Mouse (Mus musculus) heart, embryonic 13.5 days (tissue): Measurements from ENCODE around the gene Zbtb34. TPM values are rescaled to one million over a fixed set of nuclear protein-coding genes. Genes with fewer than 3 reads are reported as not detected.

Experiments used
- ATAC-seq: fragments of 200-750 bp; cut with Nextera tagmentation; 2 replicates; pipeline ENCODE4 v1.8.0; 2017; ENCODE audit warnings: moderate TSS enrichment; ENCODE audit not compliant: insufficient number of reproducible peaks, low FRiP score, low TSS enrichment; ENCODE audit errors: extremely low read depth
- H3K27ac ChIP-seq: fragments of 300-500 bp; sonication (generic); replicated peaks from 2 replicates; pipeline ENCODE4 v1.5.1; 2015; ENCODE audit warnings: moderate library complexity, mild to moderate bottlenecking, inconsistent platforms
- H3K27me3 ChIP-seq: fragments of 300-500 bp; sonication (generic); replicated peaks from 2 replicates; pipeline ENCODE4 v1.6.1; 2015; ENCODE audit warnings: mild to moderate bottlenecking, inconsistent platforms
- H3K36me3 ChIP-seq: fragments of 300-500 bp; sonication (generic); 2 replicates; pipeline ENCODE4 v1.6.1; 2015; ENCODE audit warnings: mild to moderate bottlenecking, inconsistent platforms
- H3K4me1 ChIP-seq: fragments of 300-500 bp; sonication (generic); 2 replicates; pipeline ENCODE4 v1.6.1; 2015; ENCODE audit warnings: inconsistent platforms
- H3K4me2 ChIP-seq: fragments of 300-500 bp; sonication (generic); 2 replicates; pipeline ENCODE4 v1.6.1; 2015; ENCODE audit warnings: inconsistent platforms, mild to moderate bottlenecking, moderate library complexity
- H3K4me3 ChIP-seq: fragments of 300-500 bp; sonication (generic); 2 replicates; pipeline ENCODE4 v1.5.1; 2015; ENCODE audit warnings: moderate library complexity, mild to moderate bottlenecking, inconsistent platforms
- H3K9ac ChIP-seq: fragments of 300-500 bp; sonication (generic); 2 replicates; pipeline ENCODE4 v1.6.1; 2015; ENCODE audit warnings: inconsistent platforms, mild to moderate bottlenecking, moderate library complexity
- H3K9me3 ChIP-seq: fragments of 300-500 bp; sonication (generic); 2 replicates; pipeline ENCODE4 v1.6.1; 2016; ENCODE audit warnings: inconsistent platforms
- WGBS: fragments of 180-500 bp; shearing (Covaris S2); methylation state at CpG from one replicate; pipeline ENCODE4 v1.1.7; 2015; ENCODE audit warnings: mixed read lengths; 5-methylcytosine and 5-hydroxymethylcytosine counted together
- polyA plus RNA-seq: library from polyadenylated mRNA; unstranded; fragments of >200 nt; fragmentation: Nextera tagmentation; extraction: Ambion mirVana; gene quantifications from 2 replicates; pipeline ENCODE4 v1.2.1, GENCODE M21; 2015

Zbtb34 gene
- polyA plus RNA-seq, 1 experiment from 2014 or later, result 3.5 TPM

GRCm38 (mm10) chr2:33430081-33430770 is 898 bp downstream of the Zbtb34 start:
- ATAC-seq, result no peak
- 11% methylated on average over 13 of the region's 13 CpGs for WGBS

GRCm38 (mm10) chr2:33429339-33429738 is 1.8 kb downstream of the Zbtb34 start:
- peaks cover 38% of the 10 kb centered on the region for H3K4me1 ChIP-seq
- peak overlapping the region; percentile 84 for H3K4me2 ChIP-seq
- peak overlapping the region; percentile 98 for H3K9ac ChIP-seq
- H3K9me3 ChIP-seq, result no peaks in the 10 kb centered on the region
- peak overlapping the region; percentile 86 for H3K4me3 ChIP-seq
- 43% methylated on average over 6 of the region's 6 CpGs for whole genome bisulfite sequencing
- H3K36me3 ChIP-seq, result peaks cover 36% of the 10 kb centered on the region
- H3K27ac ChIP-seq, result peak overlapping the region; percentile 79
- ATAC-seq, result no peak
- H3K27me3 ChIP-seq, result no peaks in the 10 kb centered on the region

More at GRCm38 (mm10) chr2:33430081-33430770, 898 bp downstream of the Zbtb34 start:
- H3K27me3 ChIP-seq, result no peaks in the 10 kb centered on the region
- H3K4me3 ChIP-seq, result peak overlapping the region; percentile 86
- peaks cover 41% of the 10 kb centered on the region for H3K4me1 ChIP-seq
- no peaks in the 10 kb centered on the region for H3K9me3 ChIP-seq
- H3K9ac ChIP-seq, result peak overlapping the region; percentile 98
- peak overlapping the region; percentile 84 for H3K4me2 ChIP-seq
- peak overlapping the region; percentile 79 for H3K27ac ChIP-seq
- H3K36me3 ChIP-seq, result peaks cover 29% of the 10 kb centered on the region

GRCm38 (mm10) chr2:33426640-33427398 is 4.3 kb downstream of the Zbtb34 start:
- WGBS, result 80% methylated on average over 10 of the region's 10 CpGs
- no peak overlapping the region for H3K4me3 ChIP-seq
- H3K9me3 ChIP-seq, result no peaks in the 10 kb centered on the region
- H3K36me3 ChIP-seq, result peaks cover 54% of the 10 kb centered on the region
- H3K27ac ChIP-seq, result no peak overlapping the region
- H3K9ac ChIP-seq, result no peak overlapping the region
- H3K4me2 ChIP-seq, result no peak overlapping the region
- no peak for ATAC-seq
- no peaks in the 10 kb centered on the region for H3K27me3 ChIP-seq
- H3K4me1 ChIP-seq, result peaks cover 38% of the 10 kb centered on the region

GRCm38 (mm10) chr2:33417454-33417853 is 13.7 kb downstream of the Zbtb34 start:
- H3K4me2 ChIP-seq, result no peak overlapping the region
- no peak overlapping the region for H3K9ac ChIP-seq
- 44% methylated on average over 4 of the region's 4 CpGs for WGBS
- H3K27me3 ChIP-seq, result no peaks in the 10 kb centered on the region
- no peak for ATAC-seq
- H3K4me1 ChIP-seq, result peaks cover 23% of the 10 kb centered on the region
- H3K9me3 ChIP-seq, result no peaks in the 10 kb centered on the region
- H3K4me3 ChIP-seq, result no peak overlapping the region
- H3K36me3 ChIP-seq, result peaks cover 49% of the 10 kb centered on the region
- H3K27ac ChIP-seq, result no peak overlapping the region

- Histone ChIP-seq H3K9me3 (no peaks in the 10 kb centered on the region), H3K27ac (no peak overlapping the region), H3K27me3 (no peaks in the 10 kb centered on the region), H3K4me3 (no peak overlapping the region), H3K9ac (no peak overlapping the region), H3K4me2 (no peak overlapping the region), H3K4me1 (peaks cover 24% of the 10 kb centered on the region), H3K36me3 (peaks cover 55% of the 10 kb centered on the region)
- WGBS, result 89% methylated on average over 13 of the region's 13 CpGs
- ATAC-seq, result no peak
Observed at GRCm38 (mm10) chr2:33414019-33414418, 17.1 kb downstream of the Zbtb34 start.

- ATAC-seq, result no peak
- H3K4me3 ChIP-seq, result no peak overlapping the region
Observed at GRCm38 (mm10) chr2:33412111-33412510, 19.0 kb downstream of the Zbtb34 start.

GRCm38 (mm10) chr2:33403511-33404003 is 27.6 kb downstream of the Zbtb34 start:
- H3K36me3 ChIP-seq, result peaks cover 15% of the 10 kb centered on the region
- H3K4me3 ChIP-seq, result no peak overlapping the region
- no peak overlapping the region for H3K9ac ChIP-seq
- H3K9me3 ChIP-seq, result no peaks in the 10 kb centered on the region
- no peaks in the 10 kb centered on the region for H3K27me3 ChIP-seq
- H3K27ac ChIP-seq, result no peak overlapping the region
- ATAC-seq, result no peak
- no peak overlapping the region for H3K4me2 ChIP-seq
- H3K4me1 ChIP-seq, result peaks cover 13% of the 10 kb centered on the region
- WGBS, result 60% methylated on average over 4 of the region's 4 CpGs

More at GRCm38 (mm10) chr2:33412111-33412510, 19.0 kb downstream of the Zbtb34 start:
- H3K9ac ChIP-seq, result no peak overlapping the region
- H3K4me2 ChIP-seq, result no peak overlapping the region
- H3K27me3 ChIP-seq, result no peaks in the 10 kb centered on the region
- no peaks in the 10 kb centered on the region for H3K9me3 ChIP-seq
- no peak overlapping the region for H3K27ac ChIP-seq
- H3K36me3 ChIP-seq, result peaks cover 58% of the 10 kb centered on the region
- 67% methylated on average over 14 of the region's 14 CpGs for WGBS
- H3K4me1 ChIP-seq, result peaks cover 17% of the 10 kb centered on the region

- Histone ChIP-seq H3K4me2 (no peak overlapping the region), H3K9ac (no peak overlapping the region), H3K4me1 (peaks cover 13% of the 10 kb centered on the region), H3K27me3 (no peaks in the 10 kb centered on the region), H3K36me3 (peaks cover 10% of the 10 kb centered on the region), H3K27ac (no peak overlapping the region), H3K4me3 (no peak overlapping the region), H3K9me3 (no peaks in the 10 kb centered on the region)
- ATAC-seq, result no peak
- WGBS, result 69% methylated on average over 5 of the region's 5 CpGs
Observed at GRCm38 (mm10) chr2:33402638-33403037, 28.5 kb downstream of the Zbtb34 start.

GRCm38 (mm10) chr2:33402236-33402635 is 28.9 kb downstream of the Zbtb34 start:
- 33% methylated on average over 7 of the region's 7 CpGs for WGBS
- ATAC-seq, result no peak
- Histone ChIP-seq H3K4me2 (no peak overlapping the region), H3K27ac (no peak overlapping the region), H3K36me3 (peaks cover 8% of the 10 kb centered on the region), H3K4me3 (no peak overlapping the region), H3K4me1 (peaks cover 13% of the 10 kb centered on the region), H3K9me3 (no peaks in the 10 kb centered on the region), H3K9ac (no peak overlapping the region), H3K27me3 (no peaks in the 10 kb centered on the region)

GRCm38 (mm10) chr2:33401217-33401616 is 29.9 kb downstream of the Zbtb34 start:
- no peak overlapping the region for H3K4me2 ChIP-seq
- H3K9me3 ChIP-seq, result no peaks in the 10 kb centered on the region
- no peak overlapping the region for H3K9ac ChIP-seq
- no peak overlapping the region for H3K27ac ChIP-seq
- no peak overlapping the region for H3K4me3 ChIP-seq
- H3K4me1 ChIP-seq, result peaks cover 9% of the 10 kb centered on the region; the same call in 1 of the 2 replicates
- ATAC-seq, result no peak
- WGBS, result 31% methylated on average over 3 of the region's 3 CpGs
- H3K36me3 ChIP-seq, result peaks cover 3% of the 10 kb centered on the region
- no peaks in the 10 kb centered on the region for H3K27me3 ChIP-seq

GRCm38 (mm10) chr2:33400541-33400940 is 30.6 kb downstream of the Zbtb34 start:
- no peaks in the 10 kb centered on the region for H3K27me3 ChIP-seq
- H3K36me3 ChIP-seq, result 0 out of 2 replicates have a peak, but pooled peaks cover 2% of the 10 kb centered on the region
- H3K4me3 ChIP-seq, result no peak overlapping the region
- ATAC-seq, result no peak
- H3K9me3 ChIP-seq, result no peaks in the 10 kb centered on the region
- H3K4me2 ChIP-seq, result no peak overlapping the region
- H3K4me1 ChIP-seq, result peaks cover 7% of the 10 kb centered on the region; the same call in 1 of the 2 replicates
- 49% methylated on average over 5 of the region's 5 CpGs for WGBS
- H3K9ac ChIP-seq, result no peak overlapping the region
- H3K27ac ChIP-seq, result no peak overlapping the region
